Mouse (Mus musculus) hematopoietic stem cell, adult 5-6 weeks (primary cell): ENCODE data around the gene Nanos1. TPM values are rescaled to one million over a fixed set of nuclear protein-coding genes. Genes with fewer than 3 reads are reported as not detected.
A peak's percentile ranks its signal among the peaks of the same experiment; 100 is the strongest.

Source experiments
- ATAC-seq, 2 experiments: fragments of 125-278 bp in 1 of 2; replicated peaks in 1 of 2; 2 replicates each; pipeline ENCODE4 v1.8.0; 2016 to 2017; ENCODE audit warnings: inconsistent platforms in 2 of 2, mild to moderate bottlenecking in 2 of 2, moderate number of reproducible peaks in 2 of 2, low read depth in 1 of 2, moderate TSS enrichment in 1 of 2; ENCODE audit not compliant: low FRiP score in 2 of 2, poor library complexity in 2 of 2, severe bottlenecking in 2 of 2, insufficient read depth in 1 of 2, low TSS enrichment in 1 of 2
- total RNA-seq: library from RNA; stranded (forward); fragments of 172-1452, 232-1000 nt; gene quantifications from 2 replicates; pipeline ENCODE4 v1.2.3, GENCODE M21; 2017

Gene Nanos1
- 1.3 and 2.3 TPM in 2 replicates for total RNA-seq

GRCm38 (mm10) chr19:60755438-60756191 is at the start of gene Nanos1:
Gene Nanos1 (plus strand): TSS chr19:60755987.
- ATAC-seq, result peak; percentile 92 to 95

DNA sequence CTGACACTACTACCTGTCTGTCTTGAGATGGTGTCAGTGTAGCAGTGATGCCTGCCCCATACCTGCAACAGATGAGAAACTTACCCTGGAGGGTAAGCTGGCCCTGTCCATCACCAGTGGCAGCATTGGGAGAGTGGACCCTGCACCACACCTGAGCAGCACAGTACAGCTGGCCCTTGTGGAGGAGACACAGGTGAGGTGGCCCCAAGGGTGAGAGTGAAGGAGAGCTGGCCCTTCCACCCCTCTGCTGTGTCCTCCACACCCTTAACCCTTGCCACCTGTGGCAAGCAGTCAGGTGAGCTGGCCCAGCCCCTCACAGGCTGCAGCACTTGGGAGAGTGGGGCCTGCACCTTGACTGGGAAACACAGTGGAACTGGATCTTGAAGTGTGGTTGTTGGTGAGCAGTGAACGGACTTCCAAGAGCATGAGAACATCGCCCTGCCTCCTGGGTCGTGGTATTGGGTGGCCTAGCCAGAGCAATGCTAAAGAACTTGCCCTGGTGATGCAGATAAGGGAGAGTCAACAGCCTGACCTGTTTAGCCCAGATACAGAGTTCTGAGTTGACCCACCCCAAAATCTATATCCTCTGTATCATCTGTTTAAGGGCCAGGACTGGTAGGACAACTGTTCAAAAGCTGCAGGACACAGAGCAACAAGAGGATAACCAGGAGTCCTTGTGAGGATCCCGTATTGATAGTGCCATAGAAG is 46.4 kb upstream of the Nanos1 start:
- no peak; a peak in 1 of 4 replicates for ATAC-seq

DNA sequence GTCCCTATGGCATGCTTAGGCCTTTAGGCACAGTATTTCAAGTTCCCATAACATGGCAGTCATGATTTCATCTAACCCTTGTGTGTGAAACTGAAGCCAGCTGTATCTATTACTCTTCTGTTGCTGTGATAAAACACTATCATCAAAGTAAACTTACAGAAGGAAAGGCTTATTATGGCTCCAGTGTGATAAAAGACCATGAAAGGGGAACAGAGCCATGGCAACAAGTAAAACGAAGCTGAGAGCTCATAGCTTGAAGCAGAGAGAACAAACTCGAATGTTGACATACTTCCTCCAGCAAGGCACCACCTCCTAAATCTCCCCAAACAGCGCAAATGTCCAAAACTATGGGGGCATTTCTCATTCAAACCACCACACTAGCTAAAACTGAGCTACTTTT is 45.6 kb upstream of the Nanos1 start:
- ATAC-seq, result no peak

DNA sequence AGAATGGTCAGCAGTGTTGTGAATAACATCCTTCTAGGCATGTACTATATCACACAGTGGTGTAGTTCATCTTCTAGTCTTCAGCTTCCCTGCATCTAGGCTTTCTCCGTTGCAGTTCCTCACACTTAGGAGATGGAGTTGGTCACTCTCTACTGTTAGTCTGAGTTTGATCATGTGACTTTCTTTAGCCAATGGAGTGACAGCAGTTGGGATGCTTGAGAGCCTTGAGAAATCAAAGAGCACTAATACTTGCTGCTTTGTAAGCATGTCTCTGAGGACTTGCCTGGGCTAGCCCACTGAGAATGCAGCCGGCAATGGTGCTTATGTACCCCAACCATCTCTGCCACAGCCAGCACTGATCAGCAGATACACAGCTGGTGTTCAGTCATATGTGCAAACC is 43.2 kb upstream of the Nanos1 start:
- ATAC-seq, result no peak

GRCm38 (mm10) chr19:60716381-60716780 is 39.4 kb upstream of the Nanos1 start:
- ATAC-seq, result no peak

- peak; percentile 74 to 82 for ATAC-seq
Measured at GRCm38 (mm10) chr19:60730281-60730852, 25.4 kb upstream of the Nanos1 start.

DNA sequence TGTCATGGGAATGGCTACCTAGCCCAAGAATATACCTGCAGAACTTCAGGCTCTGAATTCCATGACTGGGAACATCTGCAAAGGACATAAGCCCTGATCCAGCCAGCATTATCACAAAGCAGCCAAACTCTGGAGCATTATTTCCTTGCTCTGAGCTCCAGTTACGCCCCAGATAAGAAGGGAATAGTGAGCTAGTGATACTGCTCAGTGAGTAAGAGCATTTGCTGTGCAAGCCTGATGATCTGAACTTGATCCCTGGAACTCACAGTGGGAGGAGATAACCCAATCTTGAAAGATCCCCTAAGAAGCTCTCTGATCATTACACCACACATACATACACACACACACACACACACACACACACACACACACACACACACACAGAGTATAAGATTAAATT is 24.5 kb upstream of the Nanos1 start:
- no peak for ATAC-seq

DNA sequence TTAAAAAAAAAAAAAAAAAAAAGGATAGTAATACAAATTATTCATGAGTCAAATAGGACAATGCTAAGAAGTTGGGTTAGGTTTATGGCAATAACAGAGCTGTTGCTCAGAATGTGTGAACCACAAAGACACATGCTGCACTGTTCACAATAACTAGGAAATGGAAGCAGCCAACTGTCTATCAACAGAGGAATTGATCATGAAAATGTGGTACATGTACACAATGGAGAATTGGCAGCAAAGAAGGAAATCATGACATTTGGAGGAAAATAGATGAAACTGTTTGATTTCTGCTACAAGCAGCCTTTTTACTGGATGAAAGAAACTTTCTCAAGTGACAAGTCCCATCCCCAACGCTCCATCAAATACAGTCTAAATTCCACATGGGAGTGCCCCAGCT is 23.8 kb upstream of the Nanos1 start:
- ATAC-seq, result no peak

GRCm38 (mm10) chr19:60740560-60740959 is 15.2 kb upstream of the Nanos1 start:
- ATAC-seq, result no peak

DNA sequence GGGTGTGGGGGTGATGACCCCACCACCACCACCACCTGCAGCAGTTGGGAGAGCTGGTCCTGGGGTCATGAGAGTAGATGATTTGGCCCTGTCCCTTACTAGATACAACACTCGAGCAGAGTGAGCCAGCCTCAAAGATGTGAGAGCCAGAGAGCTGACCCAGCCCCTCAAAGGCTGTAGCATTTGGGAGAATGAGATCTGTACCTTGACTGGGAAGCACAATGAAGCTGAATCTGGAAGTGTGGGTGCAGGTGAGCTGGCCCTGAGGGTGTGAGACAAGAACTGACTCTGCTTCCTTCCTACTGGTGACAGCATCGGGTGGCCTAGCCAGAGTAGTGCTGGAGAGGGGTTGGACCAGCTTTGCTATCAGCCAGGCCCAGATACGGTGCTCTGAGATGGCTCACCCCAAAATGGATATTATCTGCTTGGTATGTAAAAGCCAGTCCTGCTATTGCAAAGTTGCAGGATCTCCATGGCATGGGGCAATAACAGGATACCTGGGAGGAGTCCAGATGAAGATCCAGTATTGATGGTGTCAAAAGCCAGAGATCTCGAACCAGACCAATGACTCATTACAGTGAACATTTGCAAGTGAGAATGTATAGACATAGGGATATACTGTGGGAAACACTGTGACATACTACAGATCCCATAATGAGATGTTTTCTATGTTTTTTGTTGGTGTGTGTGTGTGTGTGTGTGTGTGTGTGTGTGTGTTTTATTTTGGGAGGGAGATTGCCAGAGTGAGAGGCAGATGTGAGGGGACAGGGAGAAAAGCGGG is 11.8 kb upstream of the Nanos1 start:
- no peak for ATAC-seq

- no peak for ATAC-seq
Measured at GRCm38 (mm10) chr19:60747801-60748200, 8.0 kb upstream of the Nanos1 start.

- ATAC-seq, result peak in 1 of 2 experiments; percentile 22; a peak in 1 of 4 replicates
Measured at GRCm38 (mm10) chr19:60756192-60757098, 658 bp downstream of the Nanos1 start.

DNA sequence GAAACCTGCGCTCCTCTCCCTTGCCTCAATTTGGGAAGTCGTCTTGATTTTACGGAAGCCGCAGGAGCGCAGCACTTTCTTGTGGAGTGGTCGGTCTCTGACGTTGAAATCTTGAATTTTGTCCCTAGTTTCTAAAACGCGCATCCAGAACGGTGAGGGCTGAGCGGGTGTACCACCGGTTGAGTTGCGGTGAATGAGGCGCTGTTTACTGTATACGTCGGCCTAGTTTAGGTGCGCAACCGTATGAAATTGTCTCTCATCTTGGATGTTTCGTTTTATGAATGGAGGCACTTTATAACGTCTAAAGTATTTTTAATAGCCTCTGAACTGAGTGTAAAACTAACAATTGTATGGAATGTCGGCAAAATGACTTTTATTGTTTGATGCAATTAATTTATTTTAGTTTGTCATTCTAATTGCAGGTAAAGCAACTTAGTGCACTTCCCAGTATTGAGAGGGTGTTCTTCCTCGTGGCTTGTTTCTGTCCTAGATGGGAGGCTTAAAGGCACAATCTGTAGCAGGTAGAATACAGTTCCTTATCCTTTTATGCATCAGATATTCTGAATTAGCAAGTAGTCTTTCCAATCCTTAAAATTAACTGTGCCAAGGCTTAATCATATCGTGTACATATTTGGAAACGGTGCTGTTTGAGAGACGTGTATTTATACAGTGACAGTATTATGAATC is 1.5 kb downstream of the Nanos1 start:
- ATAC-seq, result 0 out of 4 replicates have a peak, but pooled peaks of 1 of the 2 experiments have one; percentile 3

DNA sequence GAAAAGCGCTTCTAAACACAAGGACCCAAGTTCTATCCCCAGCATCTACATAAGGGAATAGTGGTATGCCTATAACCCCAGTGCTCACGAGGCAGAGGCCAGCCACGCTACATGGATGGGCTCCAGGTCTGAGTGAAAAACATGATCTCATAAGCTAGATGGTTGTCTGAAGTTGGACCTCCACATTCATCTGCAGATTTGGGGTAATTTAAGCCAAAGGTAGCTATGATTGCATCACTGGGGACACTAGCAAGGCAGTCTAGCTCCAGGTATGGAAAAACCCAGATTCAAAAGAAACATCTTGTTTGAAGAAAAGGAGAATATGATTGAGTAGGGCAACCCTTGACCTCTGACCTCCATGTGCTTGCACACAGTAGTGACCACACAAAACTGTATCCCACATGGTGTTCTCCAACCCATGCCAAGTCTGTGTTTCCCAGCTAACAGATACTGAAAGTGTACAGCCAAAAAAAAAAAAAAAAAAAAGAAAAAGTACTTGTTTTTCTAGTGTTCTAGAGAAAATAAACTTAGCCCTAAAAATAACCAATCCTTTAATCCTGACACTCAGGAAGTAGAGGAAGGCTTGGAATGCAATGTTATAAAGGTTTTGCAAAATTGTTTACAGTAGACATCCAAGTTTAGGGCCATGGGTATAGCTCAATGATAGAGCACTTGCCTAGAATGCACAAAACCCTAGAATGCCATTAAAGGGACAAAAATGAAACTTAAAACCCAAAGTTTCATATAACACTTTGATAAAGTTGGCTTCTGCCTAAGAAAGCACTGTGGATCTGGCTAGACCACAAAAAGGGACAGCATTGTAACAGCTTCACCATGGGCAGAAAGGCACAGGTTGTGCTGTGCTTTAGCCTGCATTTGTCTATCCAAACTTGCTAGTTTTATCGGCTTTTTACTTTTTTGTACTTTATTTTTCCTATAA is 3.4 kb downstream of the Nanos1 start:
- no peak for ATAC-seq

DNA sequence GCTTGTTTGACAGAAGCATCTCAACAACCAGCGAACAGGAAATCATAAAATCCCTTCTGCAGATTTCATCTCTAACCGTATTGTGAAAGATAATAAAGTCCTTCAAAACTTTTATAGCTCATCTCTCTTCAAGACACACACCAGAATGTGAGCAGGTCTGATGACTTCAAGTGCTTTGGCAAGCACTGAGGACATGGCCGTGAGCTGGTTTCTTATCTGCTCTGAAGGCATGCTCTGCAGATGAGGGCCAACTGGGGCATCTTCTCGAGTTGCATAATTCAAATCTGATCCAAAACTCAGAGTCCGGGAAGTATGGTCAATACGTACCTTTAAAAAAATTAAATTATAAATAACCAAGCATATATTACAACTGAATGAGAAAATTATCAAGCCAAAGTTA is 17.6 kb downstream of the Nanos1 start:
- ATAC-seq, result no peak
